Mouse (Mus musculus) stomach, postnatal 0 days (tissue): Measurements from ENCODE around the gene Olfr97.

Source experiments
- CTCF ChIP-seq: IDR thresholded peaks from 2 replicates; pipeline ENCODE4 v1.5.1; 2016; ENCODE audit warnings: antibody characterized with exemption, low read depth, mild to moderate bottlenecking, moderate library complexity
- EP300 ChIP-seq: optimal IDR thresholded peaks from 2 replicates; pipeline ENCODE3; 2016; ENCODE audit warnings: antibody characterized with exemption

DNA sequence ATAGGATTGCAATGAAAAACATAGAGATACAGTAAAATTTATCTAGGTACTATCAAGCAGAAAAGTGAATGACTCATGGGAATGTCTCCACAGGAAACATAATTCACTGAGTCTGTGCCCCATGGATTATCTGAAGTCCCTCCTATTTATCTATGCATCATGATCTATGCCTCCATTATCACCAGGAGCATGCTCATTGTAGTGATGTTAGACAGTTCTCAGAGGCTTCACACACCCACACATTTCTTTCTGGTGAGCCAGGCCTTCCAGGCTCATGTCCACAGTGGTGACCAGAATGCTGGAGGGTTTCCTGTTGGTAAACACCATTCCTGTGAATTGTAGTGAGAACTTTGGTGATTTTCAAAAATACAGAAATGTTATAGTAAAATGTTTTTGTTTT, 39.4 kb upstream of the Olfr97 start:
- TF ChIP-seq EP300 (no peak), CTCF (no peak)
